Mouse (Mus musculus): ENCODE measurements around the gene Tmem184a. TPM values are rescaled to one million over a fixed set of nuclear protein-coding genes. Genes with fewer than 3 reads are reported as not detected.
A peak's percentile ranks its signal among the peaks of the same experiment; 100 is the strongest.

Gene Tmem184a
- polyA plus RNA-seq, 1 experiment from 2014 or later: 1.8 TPM

GRCm38 (mm10) chr5:139812398-139813125 lies 7.2 kb downstream of the Tmem184a start:
- no peak for ATAC-seq (ENCODE audit: low FRiP score, low read depth)
- 64% methylated on average over 20 of the region's 20 CpGs for WGBS

GRCm38 (mm10) chr5:139811677-139812397 lies 7.9 kb downstream of the Tmem184a start:
- no peak for ATAC-seq (ENCODE audit: low FRiP score, low read depth)
- Histone ChIP-seq H3K27me3 (peaks cover 55% of the 10 kb centered on the region), H3K4me1 (no peaks in the 10 kb centered on the region), H3K9ac (no peak overlapping the region), H3K27ac (no peak overlapping the region), H3K36me3 (no peaks in the 10 kb centered on the region), H3K4me3 (no peak overlapping the region), H3K4me2 (replicated peaks) (no peak overlapping the region), H3K9me3 (no peaks in the 10 kb centered on the region)
- 75% methylated on average over 15 of the region's 15 CpGs for WGBS

More at GRCm38 (mm10) chr5:139812398-139813125, 7.2 kb downstream of the Tmem184a start:
- H3K9ac ChIP-seq: 0 out of 2 replicates have a peak overlapping the region, but pooled peaks have one; percentile 8
- peaks cover 55% of the 10 kb centered on the region for H3K27me3 ChIP-seq
- H3K4me3 ChIP-seq: no peak overlapping the region
- no peaks in the 10 kb centered on the region for H3K36me3 ChIP-seq
- no peaks in the 10 kb centered on the region for H3K9me3 ChIP-seq
- H3K27ac ChIP-seq: no peak overlapping the region
- no peak overlapping the region for H3K4me2 ChIP-seq (replicated peaks)
- no peaks in the 10 kb centered on the region for H3K4me1 ChIP-seq

GRCm38 (mm10) chr5:139809397-139809796 lies 10.3 kb downstream of the Tmem184a start:
- H3K4me2 ChIP-seq (replicated peaks): no peak overlapping the region
- WGBS: 56% methylated on average over 4 of the region's 4 CpGs
- no peak overlapping the region for H3K9ac ChIP-seq
- H3K27ac ChIP-seq: no peak overlapping the region
- H3K27me3 ChIP-seq: peaks cover 35% of the 10 kb centered on the region
- ATAC-seq (ENCODE audit: low FRiP score, low read depth): no peak
- H3K9me3 ChIP-seq: no peaks in the 10 kb centered on the region
- no peaks in the 10 kb centered on the region for H3K36me3 ChIP-seq
- H3K4me3 ChIP-seq: no peak overlapping the region
- peaks cover under 1% of the 10 kb centered on the region; the same call in 1 of the 2 replicates for H3K4me1 ChIP-seq

- WGBS: 87% methylated on average over 8 of the region's 8 CpGs
- ATAC-seq (ENCODE audit: low FRiP score, low read depth): no peak
- H3K4me2 ChIP-seq (replicated peaks): no peak overlapping the region
These were observed 13.8 kb downstream of the Tmem184a start for GRCm38 (mm10) chr5:139805924-139806323.

GRCm38 (mm10) chr5:139804573-139805111 lies 15.1 kb downstream of the Tmem184a start:
- ATAC-seq (ENCODE audit: low FRiP score, low read depth): no peak
- Histone ChIP-seq H3K27me3 (no peaks in the 10 kb centered on the region), H3K36me3 (peaks cover 13% of the 10 kb centered on the region), H3K9ac (no peak overlapping the region), H3K4me3 (no peak overlapping the region), H3K4me2 (replicated peaks) (no peak overlapping the region), H3K4me1 (peaks cover 19% of the 10 kb centered on the region), H3K27ac (peak overlapping the region; percentile 39; the same call in 1 of the 2 replicates), H3K9me3 (no peaks in the 10 kb centered on the region)
- WGBS: 83% methylated on average over 11 of the region's 11 CpGs

More at GRCm38 (mm10) chr5:139805924-139806323, 13.8 kb downstream of the Tmem184a start:
- peaks cover 2% of the 10 kb centered on the region for H3K36me3 ChIP-seq
- H3K27me3 ChIP-seq: peaks cover 1% of the 10 kb centered on the region
- H3K27ac ChIP-seq: no peak overlapping the region
- no peaks in the 10 kb centered on the region for H3K9me3 ChIP-seq
- H3K9ac ChIP-seq: no peak overlapping the region
- H3K4me1 ChIP-seq: peaks cover 19% of the 10 kb centered on the region
- H3K4me3 ChIP-seq: no peak overlapping the region

- Histone ChIP-seq H3K4me2 (replicated peaks) (peak overlapping the region; percentile 23), H3K27ac (no peak overlapping the region), H3K4me1 (peaks cover 19% of the 10 kb centered on the region), H3K9ac (no peak overlapping the region), H3K4me3 (no peak overlapping the region), H3K9me3 (no peaks in the 10 kb centered on the region), H3K36me3 (peaks cover 13% of the 10 kb centered on the region), H3K27me3 (no peaks in the 10 kb centered on the region)
- ATAC-seq (ENCODE audit: low FRiP score, low read depth): peak; percentile 26; the same call in 1 of the 2 replicates
- 7% methylated on average over 6 of the region's 6 CpGs for WGBS
These were observed 15.6 kb downstream of the Tmem184a start for GRCm38 (mm10) chr5:139804107-139804551.

GRCm38 (mm10) chr5:139803601-139804102 lies 16.1 kb downstream of the Tmem184a start:
- no peak overlapping the region for H3K4me3 ChIP-seq
- peak overlapping the region; percentile 33; the same call in 1 of the 2 replicates for H3K27ac ChIP-seq
- H3K4me2 ChIP-seq (replicated peaks): peak overlapping the region; percentile 23
- no peaks in the 10 kb centered on the region for H3K9me3 ChIP-seq
- peak; percentile 72 for ATAC-seq (ENCODE audit: low FRiP score, low read depth)
- WGBS: 9% methylated on average over 12 of the region's 12 CpGs
- H3K27me3 ChIP-seq: no peaks in the 10 kb centered on the region
- no peak overlapping the region for H3K9ac ChIP-seq
- H3K4me1 ChIP-seq: peaks cover 19% of the 10 kb centered on the region
- H3K36me3 ChIP-seq: peaks cover 13% of the 10 kb centered on the region

GRCm38 (mm10) chr5:139803165-139803564 lies 16.6 kb downstream of the Tmem184a start:
- Histone ChIP-seq H3K27me3 (no peaks in the 10 kb centered on the region), H3K4me1 (peaks cover 24% of the 10 kb centered on the region), H3K4me3 (no peak overlapping the region), H3K9ac (no peak overlapping the region), H3K4me2 (replicated peaks) (no peak overlapping the region), H3K36me3 (peaks cover 13% of the 10 kb centered on the region), H3K27ac (peak overlapping the region; percentile 33; the same call in 1 of the 2 replicates), H3K9me3 (no peaks in the 10 kb centered on the region)
- WGBS: 66% methylated on average over 8 of the region's 8 CpGs
- ATAC-seq (ENCODE audit: low FRiP score, low read depth): no peak

- ATAC-seq (ENCODE audit: low FRiP score, low read depth): no peak
- no peak overlapping the region for H3K27ac ChIP-seq
- no peak overlapping the region for H3K4me3 ChIP-seq
- WGBS: 90% methylated on average over 10 of the region's 10 CpGs
- H3K36me3 ChIP-seq: peaks cover 13% of the 10 kb centered on the region
- H3K4me1 ChIP-seq: peaks cover 37% of the 10 kb centered on the region
- H3K27me3 ChIP-seq: no peaks in the 10 kb centered on the region
- H3K4me2 ChIP-seq (replicated peaks): no peak overlapping the region
- H3K9ac ChIP-seq: no peak overlapping the region
- H3K9me3 ChIP-seq: no peaks in the 10 kb centered on the region
These were observed 17.8 kb downstream of the Tmem184a start for GRCm38 (mm10) chr5:139801880-139802279.

GRCm38 (mm10) chr5:139801231-139801630 lies 18.5 kb downstream of the Tmem184a start:
- Histone ChIP-seq H3K4me1 (peaks cover 44% of the 10 kb centered on the region), H3K4me3 (no peak overlapping the region), H3K4me2 (replicated peaks) (no peak overlapping the region), H3K36me3 (peaks cover 13% of the 10 kb centered on the region), H3K9ac (no peak overlapping the region), H3K27me3 (no peaks in the 10 kb centered on the region), H3K9me3 (no peaks in the 10 kb centered on the region), H3K27ac (no peak overlapping the region)
- WGBS: 92% methylated on average over 8 of the region's 8 CpGs
- no peak for ATAC-seq (ENCODE audit: low FRiP score, low read depth)

- Histone ChIP-seq H3K4me3 (no peak overlapping the region), H3K9ac (no peak overlapping the region; the same call in 1 of the 2 replicates), H3K27ac (no peak overlapping the region), H3K27me3 (no peaks in the 10 kb centered on the region), H3K4me2 (replicated peaks) (no peak overlapping the region), H3K4me1 (peaks cover 53% of the 10 kb centered on the region), H3K9me3 (no peaks in the 10 kb centered on the region), H3K36me3 (peaks cover 13% of the 10 kb centered on the region)
- no peak for ATAC-seq (ENCODE audit: low FRiP score, low read depth)
- WGBS: 91% methylated on average over 33 of the region's 33 CpGs
These were observed 19.7 kb downstream of the Tmem184a start for GRCm38 (mm10) chr5:139799801-139800590.
